Mouse (Mus musculus) thymus, adult 2 months (tissue): ENCODE results near the gene Lingo1.

Experiments used
- CTCF ChIP-seq: fragments of 200-500 bp; IDR thresholded peaks from 2 replicates; pipeline ENCODE4 v1.5.1; 2012; ENCODE audit warnings: mild to moderate bottlenecking, control low read depth, low read length, moderate library complexity, borderline replicate concordance; ENCODE audit not compliant: control insufficient read depth, poor library complexity, insufficient read depth; ENCODE audit errors: extremely low read depth
- POLR2A ChIP-seq: fragments of 200-500 bp; IDR thresholded peaks from 2 replicates; pipeline ENCODE4 v1.6.1; 2012; ENCODE audit warnings: mild to moderate bottlenecking, low read length, control low read depth, moderate library complexity; ENCODE audit not compliant: control insufficient read depth, poor library complexity, insufficient read depth; ENCODE audit errors: extremely low read depth

- no peak for TF ChIP-seq CTCF
- TF ChIP-seq POLR2A = no peak
Measured at GRCm38 (mm10) chr9:56755119-56755518, 41.1 kb downstream of the Lingo1 start.
